Mouse (Mus musculus) liver, embryonic 12.5 days (tissue): ENCODE results near the gene Ryr2. TPM values are rescaled to one million over a fixed set of nuclear protein-coding genes. Genes with fewer than 3 reads are reported as not detected.

Experiments used
- ATAC-seq: fragments of 200-750 bp; cut with Nextera tagmentation; 2 replicates; pipeline ENCODE4 v1.8.0; 2017; ENCODE audit warnings: moderate number of reproducible peaks, mild to moderate bottlenecking, moderate library complexity
- H3K27ac ChIP-seq: fragments of 300-500 bp; sonication (generic); 2 replicates; pipeline ENCODE4 v1.5.1; 2016; ENCODE audit warnings: mild to moderate bottlenecking
- H3K27me3 ChIP-seq: fragments of 300-500 bp; sonication (generic); replicated peaks from 2 replicates; pipeline ENCODE4 v1.6.1; 2016; ENCODE audit warnings: mild to moderate bottlenecking, moderate library complexity
- H3K36me3 ChIP-seq: fragments of 300-500 bp; sonication (generic); 2 replicates; pipeline ENCODE4 v1.6.1; 2016; ENCODE audit warnings: mild to moderate bottlenecking, moderate library complexity
- H3K4me1 ChIP-seq: fragments of 300-500 bp; sonication (generic); 2 replicates; pipeline ENCODE4 v1.6.1; 2016
- H3K4me2 ChIP-seq: fragments of 300-500 bp; sonication (generic); 2 replicates; pipeline ENCODE4 v1.6.1; 2016; ENCODE audit warnings: mild to moderate bottlenecking, moderate library complexity
- H3K4me3 ChIP-seq: fragments of 300-500 bp; sonication (generic); 2 replicates; pipeline ENCODE4 v1.5.1; 2016; ENCODE audit warnings: mild to moderate bottlenecking, moderate library complexity
- H3K9ac ChIP-seq: fragments of 300-500 bp; sonication (generic); 2 replicates; pipeline ENCODE4 v1.6.1; 2016; ENCODE audit warnings: mild to moderate bottlenecking, moderate library complexity
- H3K9me3 ChIP-seq: fragments of 300-500 bp; sonication (generic); replicated peaks from 2 replicates; pipeline ENCODE4 v1.6.1; 2016; ENCODE audit warnings: mild to moderate bottlenecking, moderate library complexity
- WGBS: fragments of 180-500 bp; shearing (Covaris S2); methylation state at CpG from one replicate; pipeline ENCODE4 v1.1.7; 2016; ENCODE audit not compliant: insufficient replicate concordance; 5-methylcytosine and 5-hydroxymethylcytosine counted together
- polyA plus RNA-seq: library from polyadenylated mRNA; unstranded; fragments of >200 nt; fragmentation: Nextera tagmentation; extraction: Ambion mirVana; gene quantifications from 2 replicates; pipeline ENCODE4 v1.2.1, GENCODE M21; 2016

Ryr2 gene
- polyA plus RNA-seq, 1 experiment from 2014 or later = 0.62 TPM

DNA sequence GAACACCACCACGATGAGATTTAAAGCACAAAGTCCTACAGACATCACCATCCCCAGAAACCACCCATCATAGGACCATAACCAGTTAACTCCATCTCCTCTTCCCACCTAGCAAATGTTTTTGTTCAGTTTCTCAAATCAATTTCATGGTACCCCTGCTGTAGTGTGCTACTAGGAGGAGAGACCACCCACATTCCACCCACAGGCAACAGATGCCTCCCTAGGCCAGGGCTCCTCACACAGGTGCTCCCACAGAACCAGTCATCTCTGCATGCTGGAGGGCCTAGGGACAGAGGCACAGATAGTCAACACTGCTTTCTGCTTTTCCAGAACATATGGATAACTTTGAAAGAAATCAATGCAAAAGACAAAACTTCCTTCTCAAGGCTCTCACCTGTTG lies 50.8 kb downstream of the Ryr2 start:
- Histone ChIP-seq H3K4me1 (no peaks in the 10 kb centered on the region), H3K27ac (no peak overlapping the region), H3K4me3 (no peak overlapping the region), H3K4me2 (no peak overlapping the region), H3K36me3 (no peaks in the 10 kb centered on the region), H3K27me3 (no peaks in the 10 kb centered on the region), H3K9me3 (no peaks in the 10 kb centered on the region), H3K9ac (no peak overlapping the region)
- 80% methylated on average over 1 of the region's 1 CpGs for WGBS
- no peak for ATAC-seq

- no peak for ATAC-seq
- H3K9me3 ChIP-seq = no peaks in the 10 kb centered on the region
- no peak overlapping the region for H3K9ac ChIP-seq
- no peaks in the 10 kb centered on the region for H3K4me1 ChIP-seq
- H3K4me3 ChIP-seq = no peak overlapping the region
- no peak overlapping the region for H3K27ac ChIP-seq
- H3K4me2 ChIP-seq = no peak overlapping the region
- no peaks in the 10 kb centered on the region for H3K27me3 ChIP-seq
- WGBS = 71% methylated on average over 3 of the region's 3 CpGs
- H3K36me3 ChIP-seq = no peaks in the 10 kb centered on the region
These were observed 52.8 kb downstream of the Ryr2 start for GRCm38 (mm10) chr13:12053910-12054309.

- ATAC-seq = no peak
- 65% methylated on average over 1 of the region's 1 CpGs for WGBS
These were observed 55.9 kb downstream of the Ryr2 start for GRCm38 (mm10) chr13:12050809-12051208.

DNA sequence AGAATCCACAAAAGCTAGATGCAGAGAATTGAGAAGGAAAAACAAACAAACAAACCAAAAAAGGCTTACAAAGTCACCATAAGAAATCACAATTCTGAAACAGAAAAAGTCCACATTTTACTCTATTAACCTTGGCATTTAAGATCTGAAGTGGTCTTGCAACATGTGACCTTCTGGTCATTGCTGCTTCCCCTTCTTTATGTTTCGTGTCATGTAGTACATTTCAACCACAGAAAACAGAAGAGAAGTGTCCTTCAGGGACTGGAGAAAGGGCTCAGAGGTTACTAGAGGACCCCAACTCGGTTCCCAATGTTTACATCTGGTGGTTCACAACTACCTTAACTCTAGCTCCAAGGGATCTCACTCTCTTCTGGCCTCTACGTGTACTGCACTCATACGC lies 59.7 kb downstream of the Ryr2 start:
- no peak overlapping the region for H3K27ac ChIP-seq
- H3K4me3 ChIP-seq = no peak overlapping the region
- H3K27me3 ChIP-seq = no peaks in the 10 kb centered on the region
- H3K36me3 ChIP-seq = no peaks in the 10 kb centered on the region
- WGBS = 59% methylated on average over 4 of the region's 4 CpGs
- ATAC-seq = no peak
- no peaks in the 10 kb centered on the region for H3K4me1 ChIP-seq
- H3K4me2 ChIP-seq = no peak overlapping the region
- no peak overlapping the region for H3K9ac ChIP-seq
- H3K9me3 ChIP-seq = no peaks in the 10 kb centered on the region

More at GRCm38 (mm10) chr13:12050809-12051208, 55.9 kb downstream of the Ryr2 start:
- Histone ChIP-seq H3K9me3 (no peaks in the 10 kb centered on the region), H3K36me3 (no peaks in the 10 kb centered on the region), H3K27ac (no peak overlapping the region), H3K4me1 (no peaks in the 10 kb centered on the region), H3K4me2 (no peak overlapping the region), H3K27me3 (no peaks in the 10 kb centered on the region), H3K4me3 (no peak overlapping the region), H3K9ac (no peak overlapping the region)

- no peaks in the 10 kb centered on the region for H3K9me3 ChIP-seq
These were observed 62.0 kb downstream of the Ryr2 start for GRCm38 (mm10) chr13:12044751-12045150.

GRCm38 (mm10) chr13:12042891-12043491 lies 63.8 kb downstream of the Ryr2 start:
- Histone ChIP-seq H3K36me3 (no peaks in the 10 kb centered on the region), H3K27ac (no peak overlapping the region), H3K4me3 (no peak overlapping the region), H3K27me3 (no peaks in the 10 kb centered on the region), H3K9me3 (no peaks in the 10 kb centered on the region), H3K4me2 (no peak overlapping the region), H3K4me1 (no peaks in the 10 kb centered on the region), H3K9ac (no peak overlapping the region)
- WGBS = 60% methylated on average over 8 of the region's 8 CpGs
- no peak for ATAC-seq

More at GRCm38 (mm10) chr13:12044751-12045150, 62.0 kb downstream of the Ryr2 start:
- H3K4me1 ChIP-seq = no peaks in the 10 kb centered on the region
- no peak overlapping the region for H3K4me2 ChIP-seq
- no peak overlapping the region for H3K4me3 ChIP-seq
- WGBS = 56% methylated on average over 2 of the region's 2 CpGs
- no peak overlapping the region for H3K9ac ChIP-seq
- H3K36me3 ChIP-seq = no peaks in the 10 kb centered on the region
- no peak for ATAC-seq
- no peak overlapping the region for H3K27ac ChIP-seq
- H3K27me3 ChIP-seq = no peaks in the 10 kb centered on the region

GRCm38 (mm10) chr13:12039967-12040366 lies 66.8 kb downstream of the Ryr2 start:
- WGBS = 61% methylated on average over 3 of the region's 3 CpGs
- Histone ChIP-seq H3K36me3 (no peaks in the 10 kb centered on the region), H3K4me1 (no peaks in the 10 kb centered on the region), H3K9me3 (no peaks in the 10 kb centered on the region), H3K9ac (no peak overlapping the region), H3K4me2 (no peak overlapping the region), H3K4me3 (no peak overlapping the region), H3K27me3 (no peaks in the 10 kb centered on the region), H3K27ac (no peak overlapping the region)
- ATAC-seq = no peak

DNA sequence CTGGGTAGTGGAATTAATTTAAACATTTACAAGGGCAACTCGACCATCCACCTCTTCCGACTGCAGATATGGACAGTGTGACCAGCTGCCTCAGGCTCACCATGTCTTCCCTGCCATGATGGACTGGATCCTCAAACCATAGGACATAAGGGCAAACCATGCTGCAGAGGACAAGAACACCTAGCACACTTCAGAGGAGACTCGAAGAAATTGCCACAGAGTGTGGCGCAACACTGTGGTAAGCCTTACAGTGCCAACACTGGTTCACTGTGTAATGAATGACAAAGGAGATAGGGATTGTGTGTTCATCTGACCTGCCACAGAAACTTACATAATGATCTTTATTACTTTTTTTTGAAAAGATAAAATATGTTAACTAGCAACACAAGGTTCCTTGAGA lies 68.1 kb downstream of the Ryr2 start:
- Histone ChIP-seq H3K9ac (no peak overlapping the region), H3K27ac (no peak overlapping the region), H3K27me3 (no peaks in the 10 kb centered on the region), H3K9me3 (no peaks in the 10 kb centered on the region), H3K4me3 (no peak overlapping the region), H3K4me1 (no peaks in the 10 kb centered on the region), H3K36me3 (no peaks in the 10 kb centered on the region), H3K4me2 (no peak overlapping the region)
- 63% methylated on average over 4 of the region's 4 CpGs for WGBS
- ATAC-seq = no peak

GRCm38 (mm10) chr13:12037241-12037640 lies 69.5 kb downstream of the Ryr2 start:
- H3K4me1 ChIP-seq = no peaks in the 10 kb centered on the region
- no peaks in the 10 kb centered on the region for H3K36me3 ChIP-seq
- H3K9me3 ChIP-seq = no peaks in the 10 kb centered on the region
- H3K9ac ChIP-seq = no peak overlapping the region
- 55% methylated on average over 4 of the region's 4 CpGs for WGBS
- no peak overlapping the region for H3K4me3 ChIP-seq
- ATAC-seq = no peak
- H3K4me2 ChIP-seq = no peak overlapping the region
- H3K27ac ChIP-seq = no peak overlapping the region
- H3K27me3 ChIP-seq = no peaks in the 10 kb centered on the region

DNA sequence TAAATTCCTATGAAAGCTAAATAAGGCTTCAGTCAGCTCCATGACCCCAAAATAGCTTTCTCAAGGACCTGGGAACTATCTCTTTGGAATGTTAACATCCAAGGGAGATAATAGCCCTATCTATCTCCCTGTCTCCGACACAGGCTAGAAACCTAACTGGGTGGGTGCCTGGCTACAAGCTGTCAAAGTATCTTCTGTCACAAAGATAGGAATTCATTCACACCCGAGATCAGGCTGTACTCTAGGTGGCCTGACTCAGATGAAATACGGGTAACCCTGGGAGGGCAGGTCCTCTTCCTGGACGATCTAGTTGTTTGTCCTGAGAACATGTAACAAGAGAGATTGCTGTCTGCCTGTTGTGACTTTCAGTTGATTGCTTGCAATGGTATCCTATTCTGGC lies 69.9 kb downstream of the Ryr2 start:
- Histone ChIP-seq H3K36me3 (no peaks in the 10 kb centered on the region), H3K27ac (no peak overlapping the region), H3K27me3 (no peaks in the 10 kb centered on the region), H3K9ac (no peak overlapping the region), H3K4me1 (no peaks in the 10 kb centered on the region), H3K4me3 (no peak overlapping the region), H3K4me2 (no peak overlapping the region), H3K9me3 (no peaks in the 10 kb centered on the region)
- ATAC-seq = no peak
- 24% methylated on average over 4 of the region's 4 CpGs for whole genome bisulfite sequencing

- no peaks in the 10 kb centered on the region for H3K9me3 ChIP-seq
- no peaks in the 10 kb centered on the region for H3K27me3 ChIP-seq
- H3K4me3 ChIP-seq = no peak overlapping the region
- 27% methylated on average over 6 of the region's 6 CpGs for WGBS
- H3K4me2 ChIP-seq = no peak overlapping the region
- H3K4me1 ChIP-seq = no peaks in the 10 kb centered on the region
- no peaks in the 10 kb centered on the region for H3K36me3 ChIP-seq
- H3K27ac ChIP-seq = no peak overlapping the region
- no peak overlapping the region for H3K9ac ChIP-seq
- no peak for ATAC-seq
These were observed 72.8 kb downstream of the Ryr2 start for GRCm38 (mm10) chr13:12033914-12034313.

- ATAC-seq = no peak
- Histone ChIP-seq H3K27me3 (no peaks in the 10 kb centered on the region), H3K27ac (no peak overlapping the region), H3K4me2 (no peak overlapping the region), H3K9ac (no peak overlapping the region), H3K4me3 (no peak overlapping the region), H3K36me3 (no peaks in the 10 kb centered on the region), H3K9me3 (no peaks in the 10 kb centered on the region), H3K4me1 (no peaks in the 10 kb centered on the region)
- 72% methylated on average over 5 of the region's 5 CpGs for WGBS
These were observed 73.5 kb downstream of the Ryr2 start for GRCm38 (mm10) chr13:12033272-12033671.

GRCm38 (mm10) chr13:12029841-12030240 lies 76.9 kb downstream of the Ryr2 start:
- H3K4me2 ChIP-seq = no peak overlapping the region
- no peaks in the 10 kb centered on the region for H3K27me3 ChIP-seq
- WGBS = 62% methylated on average over 7 of the region's 7 CpGs
- H3K4me3 ChIP-seq = no peak overlapping the region
- no peak for ATAC-seq
- H3K36me3 ChIP-seq = no peaks in the 10 kb centered on the region
- no peak overlapping the region for H3K27ac ChIP-seq
- no peaks in the 10 kb centered on the region for H3K9me3 ChIP-seq
- H3K9ac ChIP-seq = no peak overlapping the region
- H3K4me1 ChIP-seq = 0 out of 2 replicates have a peak, but pooled peaks cover 3% of the 10 kb centered on the region
